Mouse (Mus musculus): Measurements from ENCODE around the gene Sec22a. TPM values are rescaled to one million over a fixed set of nuclear protein-coding genes. Genes with fewer than 3 reads are reported as not detected.

Sec22a gene
- polyA plus RNA-seq, 1 experiment = 16.6 TPM

DNA sequence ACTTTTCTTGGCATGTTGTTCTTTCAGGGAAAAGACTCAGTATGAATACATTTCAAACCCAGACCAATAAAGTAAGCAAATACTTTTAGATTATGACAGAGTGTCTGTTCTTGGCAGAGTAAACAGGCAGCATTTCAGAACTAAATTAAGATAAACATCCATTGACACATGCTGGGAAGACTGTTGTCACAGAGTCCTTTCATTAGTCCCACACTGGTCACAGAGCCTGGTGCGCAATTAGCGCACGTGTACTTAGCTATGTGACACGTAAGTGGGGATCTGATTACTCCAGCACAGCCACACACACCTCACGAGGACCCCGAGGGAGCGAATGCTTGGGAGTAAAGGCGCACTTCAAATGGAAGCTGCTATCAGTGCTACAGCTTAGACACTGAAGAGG lies 52.1 kb downstream of the Sec22a start:
- DNase-seq (ENCODE audit: extremely low spot score in 1 of 2, low spot score in 1 of 2) = no peak

DNA sequence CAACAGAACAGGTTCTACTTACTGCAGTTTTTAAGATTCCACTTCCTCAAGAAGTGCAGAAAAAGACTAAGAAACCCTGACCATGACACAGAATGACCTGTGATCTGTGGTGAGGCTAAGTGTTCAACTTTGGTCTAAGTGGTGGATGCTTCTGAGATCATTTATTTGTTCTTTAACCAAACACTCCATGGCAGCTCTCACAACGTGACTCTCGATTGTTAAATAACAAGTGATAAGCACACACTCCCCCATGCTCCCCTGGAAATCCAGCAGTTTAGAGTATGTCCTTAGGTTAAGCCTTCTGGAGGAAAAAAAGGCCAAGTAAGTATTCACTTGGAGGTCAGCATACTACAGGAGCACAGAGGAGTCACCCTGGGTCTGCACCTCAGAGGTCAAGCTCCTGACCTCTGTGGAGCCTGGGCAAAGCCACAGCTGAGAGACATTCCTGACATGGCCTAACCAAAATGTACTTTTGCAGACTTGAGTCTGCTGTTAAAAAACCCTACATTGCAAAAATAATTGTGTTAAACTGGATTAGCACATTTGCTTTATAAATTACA lies 53.1 kb downstream of the Sec22a start:
- DNase-seq (ENCODE audit: extremely low spot score in 1 of 2, low spot score in 1 of 2) = no peak

DNA sequence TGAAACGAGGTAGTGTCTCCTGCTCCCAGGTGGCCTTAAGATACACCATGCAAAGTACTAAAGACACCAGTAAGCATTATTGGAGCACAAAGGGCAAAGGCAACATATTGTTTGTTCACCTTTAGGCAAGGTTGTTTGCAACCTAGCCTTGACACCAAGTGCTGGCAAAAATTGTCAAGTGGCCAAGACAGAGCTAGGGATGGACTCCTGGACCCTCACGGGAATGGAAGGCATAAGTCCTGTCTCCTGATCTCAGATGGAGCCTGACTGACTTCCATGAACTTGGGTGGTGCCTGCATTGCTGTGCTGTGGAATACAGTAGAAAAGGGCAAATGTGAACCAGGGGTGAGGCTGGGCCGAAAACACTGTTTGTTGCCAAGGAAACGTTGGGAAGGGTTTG lies 54.1 kb downstream of the Sec22a start:
- DNase-seq (ENCODE audit: extremely low spot score in 1 of 2, low spot score in 1 of 2) = no peak

DNA sequence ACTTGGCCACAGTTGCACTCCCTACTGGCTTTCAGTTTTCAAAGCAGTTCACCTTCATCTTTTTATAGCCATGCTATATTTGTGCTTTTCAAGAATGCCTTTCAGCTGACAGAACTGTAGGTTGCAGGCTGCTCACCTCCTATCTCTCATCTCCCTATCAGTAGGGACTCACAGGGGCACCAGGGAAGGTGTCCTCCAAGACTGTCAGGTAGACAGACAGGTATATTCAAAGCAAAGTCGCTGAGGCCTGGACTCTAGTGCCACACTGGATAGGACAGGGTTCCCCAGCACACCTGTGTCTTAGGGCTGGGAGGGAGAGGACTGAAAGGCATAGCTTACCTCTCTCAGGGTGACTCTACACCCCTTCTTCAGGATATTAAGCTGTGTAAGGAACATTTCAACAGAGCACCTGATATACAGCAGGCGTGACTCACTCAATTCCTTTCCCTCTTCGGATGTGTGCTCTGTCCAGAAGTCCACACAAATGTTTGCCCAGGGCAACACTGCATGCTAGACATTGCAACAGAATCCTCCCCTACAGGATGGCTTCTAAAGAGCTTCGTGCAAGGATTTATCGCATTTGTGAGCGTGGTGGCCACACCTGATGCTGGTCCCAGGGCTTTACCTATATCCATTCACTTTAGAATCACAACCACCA lies 55.1 kb downstream of the Sec22a start:
- no peak for DNase-seq (ENCODE audit: extremely low spot score in 1 of 2, low spot score in 1 of 2)

DNA sequence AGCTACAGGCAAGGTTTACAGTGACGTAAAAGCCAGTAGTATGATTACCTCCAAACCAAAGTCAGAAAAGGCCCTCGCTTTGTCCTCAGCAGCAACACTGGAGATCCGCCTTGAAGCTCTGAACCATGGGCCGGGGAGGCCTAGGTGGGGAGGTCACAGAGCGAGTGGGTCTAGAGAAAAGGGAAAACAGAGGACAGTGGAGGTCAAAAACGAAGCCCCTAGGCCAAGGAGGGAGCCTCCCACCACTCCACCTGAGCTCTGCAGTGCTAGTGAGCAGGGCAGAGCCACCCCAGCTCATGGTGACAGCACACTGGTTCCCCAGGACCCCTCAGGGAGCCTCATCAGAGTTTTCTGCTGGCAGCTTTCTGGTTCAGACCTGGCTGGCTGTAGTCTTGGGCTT lies 55.7 kb downstream of the Sec22a start:
- DNase-seq (ENCODE audit: extremely low spot score in 1 of 2, low spot score in 1 of 2) = no peak

DNA sequence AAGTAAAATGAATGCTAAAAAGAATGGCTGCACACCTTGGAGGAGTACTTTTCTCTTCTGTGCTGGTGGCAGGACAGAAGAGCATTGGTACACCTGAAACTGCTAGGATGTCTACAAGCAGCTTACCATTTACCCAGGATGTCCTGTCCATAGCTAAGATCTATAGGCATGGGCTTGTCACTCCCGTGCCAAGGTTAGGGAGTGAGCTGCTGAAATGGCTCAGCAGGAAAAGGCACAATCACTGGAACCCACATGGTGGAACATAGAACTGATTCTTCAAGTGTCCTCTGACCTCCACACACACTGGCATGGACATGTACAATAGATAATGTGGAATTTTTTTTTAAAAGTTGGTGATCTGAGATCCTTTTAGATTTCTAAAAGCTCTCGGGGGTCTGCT lies 56.4 kb downstream of the Sec22a start:
- no peak for DNase-seq (ENCODE audit: extremely low spot score in 1 of 2, low spot score in 1 of 2)

DNA sequence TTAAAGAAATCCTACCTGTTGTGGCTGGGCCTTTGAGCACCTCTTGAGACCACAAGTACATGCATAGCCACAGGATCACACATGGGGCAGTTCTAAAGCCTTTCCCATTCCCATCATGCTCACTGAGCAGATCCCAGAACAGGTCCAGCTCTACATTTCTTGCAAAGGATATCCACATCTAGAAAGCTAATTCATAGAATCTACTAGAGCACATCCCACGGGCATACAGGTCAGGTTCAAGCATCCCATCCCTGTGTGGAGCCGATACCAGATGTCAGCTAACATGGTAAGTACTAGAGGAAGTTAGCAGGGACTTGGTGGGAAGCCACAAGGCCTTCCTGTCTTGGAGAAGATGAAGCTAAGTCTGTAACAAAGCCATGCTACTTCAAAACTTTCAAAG lies 57.1 kb downstream of the Sec22a start:
- DNase-seq (ENCODE audit: extremely low spot score in 1 of 2, low spot score in 1 of 2) = no peak

DNA sequence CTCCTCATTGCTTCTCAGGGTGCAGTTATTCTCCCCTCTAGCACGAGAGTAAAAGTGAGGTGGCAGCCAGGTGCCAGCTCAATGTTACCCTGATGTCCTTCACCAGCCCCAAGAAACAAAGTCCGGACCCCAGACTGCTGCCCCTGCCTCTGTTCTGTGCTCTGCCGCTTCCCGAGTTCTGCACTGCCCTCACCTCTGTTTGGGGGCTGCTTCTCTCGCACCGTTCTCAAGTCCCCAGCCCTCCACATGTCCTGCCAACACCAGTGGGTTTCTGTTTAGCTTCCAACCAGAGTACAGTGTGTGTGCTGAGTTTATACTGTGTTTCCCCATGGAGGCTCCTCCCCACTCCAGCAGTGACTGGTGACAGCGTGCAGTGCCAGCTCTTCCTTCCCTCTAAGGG lies 58.5 kb downstream of the Sec22a start:
- no peak for DNase-seq (ENCODE audit: extremely low spot score in 1 of 2, low spot score in 1 of 2)

DNA sequence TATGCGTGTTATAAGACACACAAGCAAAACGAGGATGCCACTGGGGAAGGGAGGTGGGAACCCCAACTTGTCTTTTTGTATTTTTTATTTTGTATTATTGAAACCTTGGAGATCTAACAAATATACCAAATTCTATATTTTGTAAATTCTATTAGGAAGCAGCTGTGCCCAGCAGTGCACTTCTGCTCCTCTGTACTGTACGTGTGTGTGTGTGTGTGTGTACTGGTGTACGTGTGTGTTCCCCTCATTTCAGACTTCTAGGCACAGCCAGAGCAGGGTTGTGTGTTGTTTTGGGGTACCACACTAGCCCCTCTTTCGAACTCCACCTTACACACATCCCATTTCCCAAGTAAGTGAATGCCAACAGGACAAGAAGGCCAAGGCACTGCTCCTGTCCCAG lies 59.3 kb downstream of the Sec22a start:
- DNase-seq (ENCODE audit: extremely low spot score in 1 of 2, low spot score in 1 of 2) = no peak

DNA sequence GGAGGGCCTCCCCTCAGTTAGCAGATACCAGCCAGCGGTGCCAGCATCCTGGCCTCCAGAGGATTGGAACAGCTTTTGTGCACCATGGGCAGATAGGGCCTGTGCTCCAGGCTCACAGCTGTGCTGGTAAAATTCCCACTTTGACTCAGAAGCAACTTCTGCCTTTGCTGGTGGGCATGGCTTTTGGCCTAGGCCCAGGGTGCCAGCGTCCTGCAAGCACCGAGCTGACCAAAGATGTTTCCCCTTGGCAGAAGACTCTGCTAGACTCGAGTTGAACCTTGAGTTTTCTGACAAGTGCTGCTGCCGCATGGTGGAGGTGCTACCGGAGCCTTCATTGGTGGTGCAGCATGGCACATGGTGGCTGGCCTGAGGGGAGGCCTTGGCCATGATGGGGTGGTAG lies 60.0 kb downstream of the Sec22a start:
- DNase-seq (ENCODE audit: extremely low spot score in 1 of 2, low spot score in 1 of 2) = no peak

DNA sequence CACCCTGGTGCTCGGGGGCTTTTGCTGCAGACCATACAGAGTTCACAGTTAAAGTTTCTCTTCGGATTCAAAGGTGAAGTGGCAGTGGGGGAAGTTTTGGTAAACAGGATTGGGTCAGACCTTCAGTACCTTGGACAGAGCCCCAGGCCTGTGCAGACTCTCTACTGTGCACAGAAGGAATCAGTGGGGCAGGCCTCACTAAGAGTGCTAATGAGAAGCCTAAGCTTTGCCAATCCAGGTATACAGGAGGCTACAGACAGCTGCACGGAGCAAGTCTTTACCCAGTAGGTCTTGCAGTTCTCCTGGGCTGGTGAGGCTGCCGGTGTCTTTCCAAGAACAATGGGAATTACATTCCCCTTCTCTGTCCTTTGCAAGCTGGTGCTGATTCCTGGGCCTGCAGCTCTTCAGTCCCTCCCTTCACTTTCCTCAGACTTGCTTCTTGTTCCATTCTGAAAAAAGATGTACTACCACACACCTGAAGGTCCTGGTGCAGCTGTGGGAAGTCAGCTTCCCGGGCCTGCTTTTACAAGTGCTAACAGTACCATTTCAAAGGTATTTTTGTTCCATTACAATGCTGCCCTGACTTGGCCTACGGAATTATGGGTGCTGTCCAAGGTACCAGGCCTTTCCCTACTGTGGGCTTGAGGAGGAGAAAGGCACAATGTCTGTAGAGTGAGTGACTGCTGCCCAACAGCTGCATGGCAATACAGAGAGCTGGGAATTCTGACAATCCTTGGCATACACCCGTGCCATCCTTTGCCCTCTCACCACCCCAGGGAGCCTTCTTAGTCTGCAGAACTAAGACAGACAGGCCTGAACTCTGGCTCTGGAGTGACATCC lies 61.1 kb downstream of the Sec22a start:
- DNase-seq (ENCODE audit: extremely low spot score in 1 of 2, low spot score in 1 of 2) = no peak

DNA sequence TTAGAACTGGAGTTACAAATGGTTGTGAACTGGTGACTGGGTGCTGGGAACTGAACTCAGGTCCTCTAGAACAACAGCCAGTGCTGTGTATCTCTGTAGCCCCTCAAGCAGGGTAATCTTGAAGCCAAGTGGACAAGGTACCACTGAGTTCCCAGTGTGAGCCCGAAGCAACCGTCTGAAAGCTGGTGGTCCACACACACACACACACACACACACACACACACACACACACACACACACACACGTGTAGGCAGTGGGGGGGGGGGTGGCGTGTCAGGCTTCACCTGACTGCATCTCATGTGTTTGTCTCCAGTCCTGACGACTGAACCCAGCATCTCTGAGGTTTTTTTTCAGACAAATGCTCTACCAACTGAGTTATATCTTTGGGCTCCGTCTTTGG lies 63.6 kb downstream of the Sec22a start:
- DNase-seq (ENCODE audit: extremely low spot score in 1 of 2, low spot score in 1 of 2) = no peak

DNA sequence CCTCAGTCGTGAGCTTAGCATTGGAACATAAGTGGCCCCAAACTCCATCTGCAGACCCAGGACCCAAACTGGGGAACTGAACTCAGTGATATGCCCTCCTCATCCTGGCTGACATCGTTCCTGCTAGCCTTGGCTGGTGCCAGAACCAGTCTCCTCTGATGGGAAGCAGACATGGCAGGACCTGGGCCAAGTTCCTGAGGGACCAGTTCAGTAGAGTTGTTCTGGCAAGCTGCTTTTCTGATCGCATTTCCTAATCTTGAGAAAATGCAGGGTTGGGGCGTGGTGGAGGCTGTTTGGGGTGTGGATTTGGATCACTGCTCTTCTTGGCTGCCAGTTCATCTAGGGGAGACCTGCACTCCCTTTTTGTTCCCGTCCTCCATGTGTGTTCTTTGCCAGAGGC lies 65.9 kb downstream of the Sec22a start:
- no peak for DNase-seq (ENCODE audit: extremely low spot score in 1 of 2, low spot score in 1 of 2)

DNA sequence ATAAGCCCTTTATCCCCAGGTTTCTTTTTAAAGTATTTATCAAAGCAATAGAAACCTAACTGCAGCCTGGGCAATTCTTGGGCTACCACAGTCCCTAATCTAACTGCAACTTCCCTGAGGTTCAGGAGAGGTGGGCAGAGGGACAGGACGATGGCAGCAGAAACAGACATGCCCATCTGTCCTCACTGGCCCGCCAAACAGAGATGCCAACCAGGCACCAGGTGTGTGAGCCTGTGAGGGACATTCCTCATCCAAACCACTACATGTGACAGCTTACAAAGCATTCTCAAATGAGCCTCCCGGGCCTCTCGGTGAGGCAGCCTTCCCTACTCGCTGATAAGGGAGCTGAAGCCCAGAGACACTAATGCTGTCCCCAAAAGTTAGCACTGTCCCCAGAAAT lies 76.5 kb downstream of the Sec22a start:
- DNase-seq (ENCODE audit: extremely low spot score in 1 of 2, low spot score in 1 of 2) = no peak

DNA sequence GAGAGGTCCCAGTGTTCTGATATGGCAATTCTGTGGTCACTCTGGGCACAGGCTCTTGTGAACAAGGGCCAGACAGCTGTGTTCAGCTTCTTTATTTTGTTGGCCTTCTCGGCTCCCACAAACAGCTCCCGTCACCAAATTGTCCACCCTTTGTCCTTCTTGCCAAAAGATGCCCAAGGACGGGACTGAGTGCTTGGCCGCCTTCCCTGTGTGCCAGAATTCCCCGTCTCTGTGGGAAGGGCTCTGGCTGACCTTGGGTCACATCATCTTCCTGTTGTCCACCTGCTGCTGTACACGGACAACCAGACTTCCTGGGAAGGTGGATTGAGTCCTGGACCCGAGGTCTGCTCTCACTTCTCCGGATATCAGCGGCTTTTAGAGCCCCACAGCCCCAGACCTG lies 77.9 kb downstream of the Sec22a start:
- DNase-seq (ENCODE audit: extremely low spot score in 1 of 2, low spot score in 1 of 2) = no peak

DNA sequence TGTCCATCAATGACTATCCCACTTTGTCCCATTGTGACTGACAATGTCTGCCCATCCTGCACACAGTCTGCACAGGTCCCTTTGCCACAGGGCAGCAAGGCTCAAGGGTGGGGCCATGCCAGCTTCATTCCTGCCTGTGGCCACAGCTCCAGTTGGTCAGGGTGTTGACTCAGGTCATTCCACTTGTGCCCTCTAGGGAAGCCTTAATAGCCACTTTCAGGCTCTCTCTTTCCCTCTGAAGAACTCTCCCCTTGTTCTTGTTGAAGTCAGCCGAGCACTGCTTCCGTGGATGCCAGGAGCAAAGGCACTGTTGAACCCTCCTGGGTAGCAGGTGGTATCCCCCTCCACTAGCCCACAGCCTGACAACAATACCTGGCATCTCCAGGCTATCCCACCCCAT lies 81.3 kb downstream of the Sec22a start:
- no peak for DNase-seq (ENCODE audit: extremely low spot score in 1 of 2, low spot score in 1 of 2)

DNA sequence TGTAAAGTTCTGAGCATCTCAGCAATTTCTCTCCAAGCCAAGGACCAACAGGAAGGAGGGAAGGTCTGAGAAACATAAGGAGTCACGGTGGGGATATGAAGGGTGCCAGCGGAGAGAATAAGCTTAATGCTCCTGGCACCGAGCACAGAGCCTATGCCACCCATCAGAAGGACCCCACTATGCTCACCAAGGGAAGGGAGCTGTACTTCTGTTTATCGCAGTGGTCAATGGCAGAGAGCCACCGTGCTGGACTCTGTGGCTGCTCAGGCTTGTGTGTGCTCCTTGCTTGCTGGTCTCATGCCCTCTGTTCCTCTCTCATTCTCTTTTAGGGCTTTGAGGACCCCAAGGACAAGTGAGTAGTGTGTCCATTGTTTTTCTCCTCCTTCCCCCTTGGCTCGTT lies 85.6 kb downstream of the Sec22a start:
- no peak for DNase-seq (ENCODE audit: extremely low spot score in 1 of 2, low spot score in 1 of 2)

DNA sequence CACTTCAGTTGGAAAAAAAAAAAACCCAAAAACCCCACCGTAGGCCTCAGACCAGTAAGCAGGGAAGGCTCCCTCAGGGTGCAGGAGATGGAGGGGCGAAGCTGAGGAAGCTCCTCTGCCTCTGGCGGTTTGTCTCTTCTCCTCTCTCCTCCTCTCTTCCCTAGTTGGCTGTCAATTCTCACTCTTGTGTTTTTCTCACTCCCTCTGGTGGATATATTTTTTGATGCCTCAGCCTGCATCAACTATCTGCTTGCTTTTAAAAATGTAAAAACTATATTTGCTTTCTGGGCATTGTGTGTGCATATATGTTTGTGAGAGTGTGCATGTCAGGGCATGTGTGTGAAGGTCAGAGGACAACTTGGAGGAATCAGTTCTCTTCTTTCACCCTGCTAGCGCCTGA lies 91.3 kb downstream of the Sec22a start:
- DNase-seq (ENCODE audit: extremely low spot score in 1 of 2, low spot score in 1 of 2) = no peak

DNA sequence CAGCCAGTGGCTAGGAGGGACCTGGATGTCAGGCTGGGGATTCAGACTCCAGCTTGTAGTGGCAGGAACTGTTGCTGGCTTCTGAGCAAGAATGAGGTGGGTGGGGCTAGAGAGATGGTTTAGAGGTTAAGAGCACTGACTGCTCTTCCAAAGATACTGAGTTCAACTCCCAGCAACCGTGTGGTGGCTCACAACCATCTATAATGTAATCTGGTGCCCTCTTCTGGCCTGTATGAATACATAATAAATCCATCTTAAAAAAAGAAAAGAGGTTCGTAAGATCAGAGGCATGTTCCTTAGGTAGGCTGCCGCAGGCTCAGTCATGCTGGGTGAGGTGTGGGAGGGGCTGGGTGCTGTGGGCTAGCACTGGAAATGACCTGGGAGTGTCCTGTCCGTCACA lies 92.1 kb downstream of the Sec22a start:
- DNase-seq (ENCODE audit: extremely low spot score in 1 of 2, low spot score in 1 of 2) = peak in 1 of 2 experiments; percentile 37

DNA sequence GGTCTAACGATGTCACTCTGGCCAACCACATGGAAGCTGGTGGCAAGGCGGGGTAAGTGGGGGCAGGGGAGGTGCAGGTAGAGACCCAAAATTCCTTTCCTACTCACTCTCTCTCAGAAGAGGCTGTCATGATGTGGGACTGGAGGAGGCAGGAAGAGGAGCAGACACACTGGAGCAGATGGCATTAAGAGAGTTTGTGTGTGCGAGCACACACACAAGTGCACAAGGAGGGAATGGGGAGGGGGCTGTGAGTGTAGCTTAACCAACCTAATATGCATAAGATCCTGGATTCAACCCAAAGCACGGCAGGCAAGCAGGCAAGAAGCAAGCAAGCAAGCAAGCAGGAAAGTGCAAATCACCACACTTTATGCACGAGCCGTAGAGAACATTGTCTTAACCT lies 92.8 kb downstream of the Sec22a start:
- no peak for DNase-seq (ENCODE audit: extremely low spot score in 1 of 2, low spot score in 1 of 2)

DNA sequence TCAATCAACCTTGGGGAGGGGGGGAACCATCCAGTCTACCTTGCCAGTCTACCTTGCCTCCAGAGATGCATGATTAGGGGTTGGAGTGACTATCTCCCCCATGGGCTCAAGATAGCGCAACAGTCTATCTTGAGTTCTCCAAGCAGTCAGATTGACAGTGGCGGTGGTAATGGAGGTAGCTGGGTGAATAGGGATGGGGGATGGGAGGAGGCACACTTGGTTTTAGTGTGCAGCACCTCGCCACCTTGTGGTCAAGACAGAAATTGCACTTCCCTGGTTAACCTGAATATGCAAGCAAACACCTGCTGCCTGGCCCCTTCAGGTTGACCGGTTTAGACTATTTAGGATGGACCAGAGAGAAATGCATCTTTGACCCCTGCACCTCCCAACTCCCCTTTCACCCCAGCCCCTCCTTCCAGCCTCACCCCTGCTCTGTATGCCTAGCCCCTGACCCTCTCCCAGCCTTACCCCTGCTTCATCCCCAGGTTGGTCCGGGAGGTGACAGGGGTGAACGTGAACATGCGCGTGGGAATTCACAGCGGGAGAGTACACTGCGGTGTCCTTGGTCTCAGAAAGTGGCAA lies 93.3 kb downstream of the Sec22a start:
- DNase-seq (ENCODE audit: extremely low spot score in 1 of 2, low spot score in 1 of 2) = peak; percentile 76 to 97
